Mouse (Mus musculus): ENCODE measurements around the gene Slc30a10. TPM values are rescaled to one million over a fixed set of nuclear protein-coding genes. Genes with fewer than 3 reads are reported as not detected.

Gene Slc30a10
- polyA plus RNA-seq, 1 experiment from 2014 or later, result 1.8 TPM

GRCm38 (mm10) chr1:185472025-185472720 lies 17.5 kb downstream of the Slc30a10 start:
- ATAC-seq (ENCODE audit: low FRiP score), result no peak
- Histone ChIP-seq H3K27me3 (no peaks in the 10 kb centered on the region), H3K4me2 (replicated peaks) (no peak overlapping the region), H3K9me3 (replicated peaks) (no peaks in the 10 kb centered on the region), H3K36me3 (no peaks in the 10 kb centered on the region), H3K4me1 (no peaks in the 10 kb centered on the region), H3K4me3 (no peak overlapping the region), H3K27ac (no peak overlapping the region), H3K9ac (no peak overlapping the region)
- 51% methylated on average over 8 of the region's 8 CpGs for WGBS

DNA sequence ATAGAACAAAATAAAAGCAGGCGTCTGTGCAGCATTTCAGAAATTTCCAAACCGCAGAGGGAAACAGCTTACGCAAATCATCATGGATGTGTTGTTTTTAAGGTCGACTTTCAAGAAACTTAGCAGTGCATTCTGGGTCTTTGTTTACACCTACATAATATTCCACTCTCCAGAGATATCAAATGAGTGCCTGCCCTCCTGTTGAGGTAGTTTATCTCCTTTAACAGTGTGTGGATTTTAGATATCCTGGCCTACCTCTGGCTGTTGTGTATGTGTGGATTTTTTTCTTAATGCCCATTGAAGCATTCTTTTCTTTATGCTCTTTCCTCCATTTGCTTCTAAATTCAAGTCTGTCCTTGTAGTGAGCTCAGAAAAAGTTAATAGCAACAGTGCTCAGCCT lies 18.1 kb downstream of the Slc30a10 start:
- Histone ChIP-seq H3K9me3 (replicated peaks) (no peaks in the 10 kb centered on the region), H3K9ac (no peak overlapping the region), H3K4me3 (no peak overlapping the region), H3K4me2 (replicated peaks) (no peak overlapping the region), H3K36me3 (no peaks in the 10 kb centered on the region), H3K4me1 (no peaks in the 10 kb centered on the region), H3K27me3 (no peaks in the 10 kb centered on the region), H3K27ac (no peak overlapping the region)
- 88% methylated on average over 4 of the region's 4 CpGs for WGBS
- no peak for ATAC-seq (ENCODE audit: low FRiP score)

DNA sequence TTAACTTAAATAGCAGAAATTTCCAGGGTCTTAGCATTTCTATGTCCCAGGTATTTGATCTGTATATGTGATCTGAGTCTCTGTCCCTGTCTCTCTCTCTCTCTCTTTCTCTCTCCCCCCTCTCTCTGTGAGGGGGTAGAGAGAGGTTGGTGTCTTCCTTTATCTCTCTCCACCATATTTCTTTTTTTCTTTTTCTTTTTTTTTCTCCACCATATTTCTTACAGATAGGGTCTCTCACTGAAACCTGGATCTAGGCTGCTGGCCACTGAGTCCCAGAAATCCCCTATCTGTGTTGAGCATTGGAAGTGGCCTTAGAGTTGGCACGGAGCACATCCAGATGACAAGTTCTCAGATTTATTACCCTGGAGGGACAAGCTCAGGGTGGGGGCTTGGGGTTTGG lies 18.8 kb downstream of the Slc30a10 start:
- H3K4me1 ChIP-seq, result no peaks in the 10 kb centered on the region
- no peak overlapping the region for H3K9ac ChIP-seq
- WGBS, result 96% methylated on average over 1 of the region's 1 CpGs
- H3K9me3 ChIP-seq (replicated peaks), result no peaks in the 10 kb centered on the region
- no peaks in the 10 kb centered on the region for H3K36me3 ChIP-seq
- no peak overlapping the region for H3K27ac ChIP-seq
- no peaks in the 10 kb centered on the region for H3K27me3 ChIP-seq
- no peak overlapping the region for H3K4me3 ChIP-seq
- no peak for ATAC-seq (ENCODE audit: low FRiP score)
- H3K4me2 ChIP-seq (replicated peaks), result no peak overlapping the region

DNA sequence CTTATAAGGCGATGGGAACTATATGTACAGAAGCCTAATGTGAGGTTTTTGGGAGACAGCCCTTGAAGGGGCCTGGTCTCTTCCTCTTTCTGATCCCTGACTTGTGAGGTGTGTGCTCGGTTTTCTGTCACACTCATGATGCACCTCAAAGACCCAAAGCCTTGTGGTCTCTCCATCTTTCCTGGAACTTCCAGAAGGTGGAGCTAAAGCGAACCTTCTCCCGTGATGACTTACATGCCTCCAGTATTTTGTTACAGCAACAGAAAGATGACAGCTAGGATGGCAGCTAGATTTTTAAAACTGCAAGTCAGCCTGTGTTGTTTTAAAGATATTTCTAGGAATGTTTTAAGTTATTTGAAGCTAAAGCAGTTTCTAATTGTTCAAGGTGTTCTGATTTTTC lies 25.2 kb downstream of the Slc30a10 start:
- no peaks in the 10 kb centered on the region for H3K27me3 ChIP-seq
- no peak overlapping the region for H3K4me3 ChIP-seq
- H3K9ac ChIP-seq, result no peak overlapping the region
- no peak for ATAC-seq (ENCODE audit: low FRiP score)
- H3K9me3 ChIP-seq (replicated peaks), result no peaks in the 10 kb centered on the region
- H3K36me3 ChIP-seq, result no peaks in the 10 kb centered on the region
- H3K27ac ChIP-seq, result no peak overlapping the region
- 95% methylated on average over 4 of the region's 4 CpGs for WGBS
- H3K4me2 ChIP-seq (replicated peaks), result no peak overlapping the region
- peaks cover 23% of the 10 kb centered on the region for H3K4me1 ChIP-seq

GRCm38 (mm10) chr1:185482001-185482761 lies 27.5 kb downstream of the Slc30a10 start:
- H3K4me1 ChIP-seq, result peaks cover 23% of the 10 kb centered on the region
- H3K27ac ChIP-seq, result peak overlapping the region; percentile 69
- H3K9me3 ChIP-seq (replicated peaks), result no peaks in the 10 kb centered on the region
- no peak overlapping the region; the same call in 1 of the 2 replicates for H3K9ac ChIP-seq
- no peaks in the 10 kb centered on the region for H3K27me3 ChIP-seq
- ATAC-seq (ENCODE audit: low FRiP score), result peak; percentile 89
- H3K4me3 ChIP-seq, result peak overlapping the region; percentile 8; the same call in 1 of the 2 replicates
- whole genome bisulfite sequencing, result 37% methylated on average over 19 of the region's 19 CpGs
- no peaks in the 10 kb centered on the region for H3K36me3 ChIP-seq
- H3K4me2 ChIP-seq (replicated peaks), result peak overlapping the region; percentile 43

DNA sequence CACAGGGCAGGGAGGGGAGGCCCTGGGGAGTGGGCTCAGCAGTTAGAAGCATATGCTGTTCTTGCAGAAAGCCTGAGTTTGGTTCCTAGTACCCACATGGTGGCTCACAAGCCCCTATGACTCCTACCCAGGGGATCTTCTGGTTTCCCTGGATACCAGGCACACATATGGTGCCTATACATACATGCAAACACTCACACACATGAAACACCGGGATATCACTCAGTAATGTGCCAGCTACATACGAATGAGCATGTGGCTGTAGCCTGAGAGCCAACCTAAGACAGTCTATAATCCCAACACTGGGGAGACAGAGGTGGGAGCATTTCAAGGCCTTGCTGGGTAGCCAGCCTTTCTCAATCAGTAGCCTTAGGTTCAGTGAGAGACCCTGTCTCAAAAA lies 28.1 kb downstream of the Slc30a10 start:
- H3K36me3 ChIP-seq, result no peaks in the 10 kb centered on the region
- 0 out of 2 replicates have a peak overlapping the region, but pooled peaks have one; percentile 7 for H3K27ac ChIP-seq
- 69% methylated on average over 2 of the region's 2 CpGs for WGBS

DNA sequence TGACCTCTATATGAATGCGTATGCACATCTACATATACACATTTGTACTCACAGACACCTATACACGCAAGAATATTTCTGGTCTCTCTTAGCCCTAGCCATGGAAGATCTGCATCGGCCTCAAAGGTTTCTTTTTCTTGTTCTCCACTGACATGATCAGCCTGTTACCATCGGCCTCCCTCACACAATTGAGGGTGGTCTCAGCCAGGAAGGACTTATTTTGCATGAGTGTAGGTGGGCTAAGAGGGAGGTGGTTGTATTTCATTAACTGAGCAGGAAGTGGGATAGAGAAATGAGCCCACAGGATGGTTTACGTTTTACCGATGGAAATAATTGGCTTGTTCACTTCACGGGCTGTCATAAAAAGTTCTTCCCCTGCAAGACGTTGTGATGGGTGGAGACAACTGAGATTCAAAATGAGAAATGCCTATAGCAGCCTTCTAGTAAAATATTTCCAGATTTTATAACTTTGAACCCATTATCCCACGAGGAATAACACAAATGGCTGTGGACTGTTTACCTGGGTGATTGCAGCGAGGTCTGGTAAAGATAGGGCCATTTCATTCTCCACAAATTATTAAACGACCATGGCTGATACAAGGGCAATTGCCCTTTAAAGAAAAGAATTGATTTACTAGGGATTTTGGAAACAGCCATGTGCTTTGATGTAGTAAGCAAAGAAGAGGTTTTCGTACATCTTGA lies 28.9 kb downstream of the Slc30a10 start:
- Histone ChIP-seq H3K27ac (no peak overlapping the region), H3K36me3 (no peaks in the 10 kb centered on the region), H3K4me1 (peaks cover 23% of the 10 kb centered on the region)

More for the DNA sequence above, 28.1 kb downstream of the Slc30a10 start:
- H3K9ac ChIP-seq, result no peak overlapping the region
- no peaks in the 10 kb centered on the region for H3K27me3 ChIP-seq
- H3K4me3 ChIP-seq, result no peak overlapping the region
- H3K4me2 ChIP-seq (replicated peaks), result no peak overlapping the region
- no peaks in the 10 kb centered on the region for H3K9me3 ChIP-seq (replicated peaks)
- peak; percentile 64 for ATAC-seq (ENCODE audit: low FRiP score)
- H3K4me1 ChIP-seq, result peaks cover 23% of the 10 kb centered on the region

DNA sequence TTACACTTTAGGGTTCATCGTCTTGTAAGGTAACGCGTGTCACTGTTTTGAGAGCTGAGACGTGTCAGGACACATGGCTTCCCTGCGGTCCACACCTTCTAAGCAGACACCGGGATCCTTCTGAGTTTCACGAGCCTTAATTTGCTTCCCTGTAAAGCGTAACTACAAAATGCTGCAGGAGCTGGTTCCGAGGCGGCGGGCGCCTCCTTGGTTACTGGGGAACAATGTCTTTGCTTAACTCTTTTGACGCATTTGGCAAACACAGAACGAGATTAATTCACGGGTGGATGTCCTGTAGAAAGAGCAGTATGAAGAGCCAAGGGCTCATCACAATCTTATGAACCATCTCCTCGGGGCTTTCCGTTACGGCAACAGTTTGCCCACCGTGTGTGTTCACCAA lies 29.6 kb downstream of the Slc30a10 start:
- Histone ChIP-seq H3K4me2 (replicated peaks) (no peak overlapping the region), H3K27ac (no peak overlapping the region), H3K4me1 (peaks cover 27% of the 10 kb centered on the region), H3K36me3 (no peaks in the 10 kb centered on the region), H3K9me3 (replicated peaks) (no peaks in the 10 kb centered on the region), H3K4me3 (no peak overlapping the region), H3K27me3 (no peaks in the 10 kb centered on the region), H3K9ac (no peak overlapping the region)
- WGBS, result 70% methylated on average over 19 of the region's 19 CpGs
- no peak for ATAC-seq (ENCODE audit: low FRiP score)

More for the DNA sequence above, 28.9 kb downstream of the Slc30a10 start:
- H3K4me3 ChIP-seq, result no peak overlapping the region
- no peak overlapping the region for H3K9ac ChIP-seq
- H3K27me3 ChIP-seq, result no peaks in the 10 kb centered on the region
- no peaks in the 10 kb centered on the region for H3K9me3 ChIP-seq (replicated peaks)
- 85% methylated on average over 12 of the region's 12 CpGs for WGBS
- H3K4me2 ChIP-seq (replicated peaks), result no peak overlapping the region
- no peak for ATAC-seq (ENCODE audit: low FRiP score)

DNA sequence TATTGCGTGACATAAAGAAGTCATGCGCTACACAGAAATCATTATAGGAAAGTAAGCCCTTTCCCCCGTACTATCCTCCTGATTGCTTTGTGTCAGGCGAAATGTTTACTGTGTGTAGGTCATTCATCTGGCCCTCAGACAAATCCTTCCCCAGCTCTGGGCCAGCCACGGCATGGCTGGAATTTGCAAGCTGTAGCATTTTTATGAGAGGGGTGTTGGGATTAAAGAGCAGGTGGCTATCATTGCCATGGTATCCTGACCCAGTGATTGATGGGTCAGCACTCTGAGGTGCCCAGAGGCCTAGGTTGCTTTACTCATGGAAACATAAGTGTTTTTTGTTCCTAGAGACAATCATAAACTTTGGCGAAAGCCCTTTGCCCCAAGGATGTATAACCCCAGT lies 35.2 kb downstream of the Slc30a10 start:
- Histone ChIP-seq H3K4me3 (no peak overlapping the region), H3K4me2 (replicated peaks) (no peak overlapping the region), H3K9ac (no peak overlapping the region), H3K4me1 (peaks cover 4% of the 10 kb centered on the region), H3K27ac (no peak overlapping the region), H3K9me3 (replicated peaks) (no peaks in the 10 kb centered on the region), H3K36me3 (no peaks in the 10 kb centered on the region), H3K27me3 (no peaks in the 10 kb centered on the region)
- ATAC-seq (ENCODE audit: low FRiP score), result no peak
- WGBS, result 62% methylated on average over 6 of the region's 6 CpGs

- no peaks in the 10 kb centered on the region for H3K27me3 ChIP-seq
- no peak overlapping the region for H3K27ac ChIP-seq
- H3K9ac ChIP-seq, result no peak overlapping the region
- WGBS, result 92% methylated on average over 2 of the region's 2 CpGs
- H3K4me2 ChIP-seq (replicated peaks), result no peak overlapping the region
- H3K4me3 ChIP-seq, result no peak overlapping the region
- H3K9me3 ChIP-seq (replicated peaks), result no peaks in the 10 kb centered on the region
- no peak for ATAC-seq (ENCODE audit: low FRiP score)
- no peaks in the 10 kb centered on the region for H3K36me3 ChIP-seq
- H3K4me1 ChIP-seq, result peaks cover 4% of the 10 kb centered on the region
Measured at GRCm38 (mm10) chr1:185490603-185491002, 36.0 kb downstream of the Slc30a10 start.

- Histone ChIP-seq H3K4me1 (peaks cover 3% of the 10 kb centered on the region), H3K4me3 (no peak overlapping the region), H3K9ac (no peak overlapping the region), H3K27ac (0 out of 2 replicates have a peak overlapping the region, but pooled peaks have one; percentile 41), H3K36me3 (no peaks in the 10 kb centered on the region), H3K4me2 (replicated peaks) (no peak overlapping the region), H3K9me3 (replicated peaks) (no peaks in the 10 kb centered on the region), H3K27me3 (no peaks in the 10 kb centered on the region)
- ATAC-seq (ENCODE audit: low FRiP score), result peak; percentile 71
- WGBS, result 33% methylated on average over 4 of the region's 4 CpGs
Measured at GRCm38 (mm10) chr1:185493439-185494034, 38.9 kb downstream of the Slc30a10 start.

Data from hindbrain, embryonic 12.5 days (tissue).